Comparison of ENCODE assay signal across 8 mouse cellular contexts in genomic region chrX:95443390-95443789, GRCm38 (mm10). TPM values are rescaled to one million over a fixed set of nuclear protein-coding genes. Genes with fewer than 3 reads are reported as not detected.
DNase-seq lines count a peak whose midpoint lies in the region; ATAC-seq and TF ChIP-seq lines count a peak whose summit lies in the region.

No protein-coding gene starts in this region.

- no peaks in the 10 kb centered on the region for H3K27me3 ChIP-seq in kidney, embryonic 14.5 days (ENCODE audit: control insufficient read depth, insufficient read depth, low read length)
- H3K27me3 ChIP-seq in heart, adult 2 months (ENCODE audit: control insufficient read depth, insufficient read depth, low read length) = no peaks in the 10 kb centered on the region
- H3K27me3 ChIP-seq in limb, embryonic 14.5 days (ENCODE audit: control insufficient read depth, insufficient read depth, low read length) = no peaks in the 10 kb centered on the region
- no peaks in the 10 kb centered on the region for H3K27me3 ChIP-seq in stomach, embryonic 14.5 days (ENCODE audit: control insufficient read depth, insufficient read depth, low read length)

- no peak for TF ChIP-seq CTCF in heart, adult 2 months (IDR thresholded peaks at IDR 0.05)

- no peak for TF ChIP-seq EP300 in heart, adult 2 months (IDR thresholded peaks at IDR 0.05; ENCODE audit: insufficient read depth, low read depth, low read length)

- peak overlapping the region; percentile 65 for H3K9ac ChIP-seq in kidney, embryonic 14.5 days (ENCODE audit: low read depth, low read length)
- H3K9ac ChIP-seq in heart, adult 2 months (ENCODE audit: low read depth, low read length) = peak overlapping the region; percentile 61
- H3K9ac ChIP-seq in limb, embryonic 14.5 days (ENCODE audit: low read depth, low read length, severe bottlenecking) = peak overlapping the region; percentile 53; the same call in 1 of the 2 replicates
- peak overlapping the region; percentile 38; the same call in 1 of the 2 replicates for H3K9ac ChIP-seq in stomach, embryonic 14.5 days (replicated peaks; ENCODE audit: low read depth, low read length)

- no peaks in the 10 kb centered on the region for H3K9me3 ChIP-seq in kidney, embryonic 14.5 days (ENCODE audit: control insufficient read depth, low read length)
- no peaks in the 10 kb centered on the region for H3K9me3 ChIP-seq in limb, embryonic 14.5 days (ENCODE audit: control insufficient read depth, low read length)
- H3K9me3 ChIP-seq in stomach, embryonic 14.5 days (ENCODE audit: control insufficient read depth, low read depth, low read length) = no peaks in the 10 kb centered on the region

- H3K36me3 ChIP-seq in kidney, embryonic 14.5 days (ENCODE audit: control insufficient read depth, insufficient read depth, low read length) = no peaks in the 10 kb centered on the region
- no peaks in the 10 kb centered on the region for H3K36me3 ChIP-seq in heart, adult 2 months (ENCODE audit: control insufficient read depth, insufficient read depth, low read length)
- no peaks in the 10 kb centered on the region for H3K36me3 ChIP-seq in limb, embryonic 14.5 days (ENCODE audit: control insufficient read depth, insufficient read depth, low read length)
- no peaks in the 10 kb centered on the region for H3K36me3 ChIP-seq in stomach, embryonic 14.5 days (ENCODE audit: control insufficient read depth, insufficient read depth, low read length)

- TF ChIP-seq POLR2A in heart, adult 2 months (IDR thresholded peaks at IDR 0.05; ENCODE audit: insufficient read depth, low read depth, low read length) = no peak
- no peak for TF ChIP-seq POLR2A in limb, embryonic 14.5 days (IDR thresholded peaks at IDR 0.05; ENCODE audit: borderline replicate concordance, extremely low read depth, insufficient read depth, insufficient read length)

- 37% methylated on average over 12 of the region's 12 CpGs for WGBS in kidney, embryonic 14.5 days
- WGBS in heart, adult 2 months = 33% methylated on average over 12 of the region's 12 CpGs
- WGBS in limb, embryonic 14.5 days = 37% methylated on average over 12 of the region's 12 CpGs
- 29% methylated on average over 12 of the region's 12 CpGs for WGBS in stomach, embryonic 14.5 days

- no peak for DNase-seq in kidney, adult 9 months
- peak; percentile 5 for DNase-seq in brain, adult 2 months (ENCODE audit: low read depth, low spot score)
- peak; percentile 9 to 33 for DNase-seq in heart, adult 2 months
- no peak for DNase-seq in limb, embryonic 14.5 days (ENCODE audit: low spot score)
- no peak for DNase-seq in urinary bladder, postnatal 25 days (ENCODE audit: low spot score)

- intact Hi-C loops in heart, adult 2 months (cut with DNase I) = loop anchor here (5.0 to 10.0 kb wide), 3 partner anchors 34 to 511 kb away; partner anchors contain the start of genes Las1l and Zc4h2

- ATAC-seq in kidney, embryonic 14.5 days (ENCODE audit: low FRiP score, low TSS enrichment) = no peak
- ATAC-seq in limb, embryonic 14.5 days (ENCODE audit: low FRiP score, low read depth) = no peak
- no peak for ATAC-seq in stomach, embryonic 14.5 days (ENCODE audit: insufficient number of reproducible peaks, insufficient read depth, low FRiP score, low read depth)
- no peak for ATAC-seq in megakaryocyte progenitor cell, adult 5-6 weeks (replicated peaks; ENCODE audit: poor library complexity)

- H3K4me3 ChIP-seq in kidney, embryonic 14.5 days (ENCODE audit: low read length) = peak overlapping the region; percentile 59
- peak overlapping the region; percentile 57 for H3K4me3 ChIP-seq in heart, adult 2 months
- H3K4me3 ChIP-seq in limb, embryonic 14.5 days (replicated peaks; ENCODE audit: low read length) = peak overlapping the region; percentile 56
- peak overlapping the region; percentile 45 for H3K4me3 ChIP-seq in stomach, embryonic 14.5 days (ENCODE audit: low read depth, low read length)

- no peak overlapping the region; the same call in 1 of the 2 replicates for H3K27ac ChIP-seq in kidney, embryonic 14.5 days (ENCODE audit: low read depth, low read length)
- peak overlapping the region; percentile 90 for H3K27ac ChIP-seq in heart, adult 2 months
- peak overlapping the region; percentile 76; the same call in 1 of the 2 replicates for H3K27ac ChIP-seq in limb, embryonic 14.5 days (replicated peaks; ENCODE audit: low read depth, low read length)
- peak overlapping the region; percentile 85; the same call in 1 of the 2 replicates for H3K27ac ChIP-seq in stomach, embryonic 14.5 days (ENCODE audit: low read length)

- no peaks in the 10 kb centered on the region for H3K4me1 ChIP-seq in kidney, embryonic 14.5 days (ENCODE audit: control insufficient read depth, insufficient read depth, low read length)
- H3K4me1 ChIP-seq in heart, adult 2 months (ENCODE audit: control insufficient read depth, insufficient read depth, low read length) = peaks cover 7% of the 10 kb centered on the region
- H3K4me1 ChIP-seq in limb, embryonic 14.5 days (ENCODE audit: control insufficient read depth, insufficient read depth, low read length) = 0 out of 2 replicates have a peak, but pooled peaks cover 2% of the 10 kb centered on the region
- peaks cover 7% of the 10 kb centered on the region; the same call in 1 of the 2 replicates for H3K4me1 ChIP-seq in stomach, embryonic 14.5 days (ENCODE audit: control insufficient read depth, insufficient read depth, low read length)

- peak overlapping the region; percentile 53 for H3K4me2 ChIP-seq in kidney, embryonic 14.5 days (replicated peaks; ENCODE audit: low read depth, low read length)
- peak overlapping the region; percentile 56 for H3K4me2 ChIP-seq in limb, embryonic 14.5 days (replicated peaks; ENCODE audit: low read depth, low read length, severe bottlenecking)
- H3K4me2 ChIP-seq in stomach, embryonic 14.5 days (replicated peaks; ENCODE audit: low read depth, low read length) = peak overlapping the region; percentile 39

- H3K79me2 ChIP-seq in heart, adult 2 months (replicated peaks; ENCODE audit: control insufficient read depth, insufficient read depth, low read length) = no peaks in the 10 kb centered on the region

RNA-seq across cellular contexts. Expression of gene Amer1, which starts 1.3 kb away (rescaled TPM):
- 9.8 and 10.2 TPM in 2 replicates for polyA plus RNA-seq in kidney, embryonic 14.5 days (2014; fragmentation: Nextera tagmentation; extraction: Ambion mirVana)
- 1 to 10 TPM; 3.4 to 4.9 TPM for total RNA-seq in heart, adult 2 months (2021)
- polyA plus RNA-seq in heart, adult 2 months (2012; rRNA removed) = 1.7 and 3.0 TPM in 2 replicates
- polyA plus RNA-seq in limb, embryonic 14.5 days (2012; rRNA removed) = 9.3 and 9.5 TPM in 2 replicates
- 11.1 and 12.3 TPM in 2 replicates for polyA plus RNA-seq in limb, embryonic 14.5 days (2014; fragmentation: Nextera tagmentation; extraction: Ambion mirVana)
- polyA plus RNA-seq in stomach, embryonic 14.5 days (2014; fragmentation: Nextera tagmentation; extraction: Ambion mirVana) = 13.2 and 13.6 TPM in 2 replicates
- total RNA-seq in megakaryocyte progenitor cell, adult 5-6 weeks (2015) = 4.4 and 5.4 TPM in 2 replicates
- 6.4 and 7.2 TPM in 2 replicates for total RNA-seq in megakaryocyte progenitor cell, adult 5-6 weeks (2017)

Comparison
In these comparisons a context has a peak if more than half of its experiments do, and no peak if none do; other contexts are left out.
1. DNase-seq: peak in brain, adult 2 months (single experiment) and heart, adult 2 months (2 of 2); none in kidney, adult 9 months (single experiment), limb, embryonic 14.5 days (single experiment) and urinary bladder, postnatal 25 days (single experiment).
2. Peak in every context shown above with its lines, with median percentiles within 50 percentile points of each other: H3K4me2 ChIP-seq, H3K4me3 ChIP-seq and H3K9ac ChIP-seq.